Mouse (Mus musculus) heart, embryonic 13.5 days (tissue): ENCODE measurements around the gene Kif5c. TPM values are rescaled to one million over a fixed set of nuclear protein-coding genes. Genes with fewer than 3 reads are reported as not detected.

Experiments
- ATAC-seq: fragments of 200-750 bp; cut with Nextera tagmentation; 2 replicates; pipeline ENCODE4 v1.8.0; 2017; ENCODE audit warnings: moderate TSS enrichment; ENCODE audit not compliant: insufficient number of reproducible peaks, low FRiP score, low TSS enrichment; ENCODE audit errors: extremely low read depth
- H3K27ac ChIP-seq: fragments of 300-500 bp; sonication (generic); replicated peaks from 2 replicates; pipeline ENCODE4 v1.5.1; 2015; ENCODE audit warnings: moderate library complexity, mild to moderate bottlenecking, inconsistent platforms
- H3K27me3 ChIP-seq: fragments of 300-500 bp; sonication (generic); replicated peaks from 2 replicates; pipeline ENCODE4 v1.6.1; 2015; ENCODE audit warnings: mild to moderate bottlenecking, inconsistent platforms
- H3K36me3 ChIP-seq: fragments of 300-500 bp; sonication (generic); 2 replicates; pipeline ENCODE4 v1.6.1; 2015; ENCODE audit warnings: mild to moderate bottlenecking, inconsistent platforms
- H3K4me1 ChIP-seq: fragments of 300-500 bp; sonication (generic); 2 replicates; pipeline ENCODE4 v1.6.1; 2015; ENCODE audit warnings: inconsistent platforms
- H3K4me2 ChIP-seq: fragments of 300-500 bp; sonication (generic); 2 replicates; pipeline ENCODE4 v1.6.1; 2015; ENCODE audit warnings: inconsistent platforms, mild to moderate bottlenecking, moderate library complexity
- H3K4me3 ChIP-seq: fragments of 300-500 bp; sonication (generic); 2 replicates; pipeline ENCODE4 v1.5.1; 2015; ENCODE audit warnings: moderate library complexity, mild to moderate bottlenecking, inconsistent platforms
- H3K9ac ChIP-seq: fragments of 300-500 bp; sonication (generic); 2 replicates; pipeline ENCODE4 v1.6.1; 2015; ENCODE audit warnings: inconsistent platforms, mild to moderate bottlenecking, moderate library complexity
- H3K9me3 ChIP-seq: fragments of 300-500 bp; sonication (generic); 2 replicates; pipeline ENCODE4 v1.6.1; 2016; ENCODE audit warnings: inconsistent platforms
- WGBS: fragments of 180-500 bp; shearing (Covaris S2); methylation state at CpG from one replicate; pipeline ENCODE4 v1.1.7; 2015; ENCODE audit warnings: mixed read lengths; 5-methylcytosine and 5-hydroxymethylcytosine counted together
- polyA plus RNA-seq: library from polyadenylated mRNA; unstranded; fragments of >200 nt; fragmentation: Nextera tagmentation; extraction: Ambion mirVana; gene quantifications from 2 replicates; pipeline ENCODE4 v1.2.1, GENCODE M21; 2015

The Kif5c gene
- polyA plus RNA-seq, 1 experiment from 2014 or later, result 1.0 TPM

DNA sequence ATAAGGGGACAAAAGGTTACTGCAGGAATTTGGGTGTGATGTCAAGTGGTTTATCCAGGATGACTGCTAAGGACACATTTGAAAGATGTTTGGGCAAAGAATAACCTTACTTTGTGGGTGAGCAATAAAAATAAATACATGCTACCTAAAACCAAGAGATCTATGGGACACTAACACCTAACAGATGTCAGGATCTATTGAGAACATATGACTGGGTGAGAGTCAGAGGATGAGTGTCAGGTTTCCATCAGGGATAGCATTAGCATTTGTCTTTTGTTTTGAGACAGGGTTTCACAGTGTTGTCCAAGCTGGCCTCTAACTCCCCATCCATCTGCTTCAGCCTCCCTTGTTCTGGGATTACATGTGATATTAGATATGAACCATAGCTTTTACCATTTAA, 26.2 kb upstream of the Kif5c start:
- no peaks in the 10 kb centered on the region for H3K36me3 ChIP-seq
- ATAC-seq, result no peak
- no peaks in the 10 kb centered on the region for H3K9me3 ChIP-seq
- no peaks in the 10 kb centered on the region for H3K27me3 ChIP-seq
- no peak overlapping the region for H3K27ac ChIP-seq
- no peak overlapping the region for H3K9ac ChIP-seq
- H3K4me3 ChIP-seq, result no peak overlapping the region
- no peak overlapping the region for H3K4me2 ChIP-seq
- no peaks in the 10 kb centered on the region for H3K4me1 ChIP-seq

- no peaks in the 10 kb centered on the region for H3K4me1 ChIP-seq
Observed at GRCm38 (mm10) chr2:49594886-49595285, 24.2 kb upstream of the Kif5c start.

DNA sequence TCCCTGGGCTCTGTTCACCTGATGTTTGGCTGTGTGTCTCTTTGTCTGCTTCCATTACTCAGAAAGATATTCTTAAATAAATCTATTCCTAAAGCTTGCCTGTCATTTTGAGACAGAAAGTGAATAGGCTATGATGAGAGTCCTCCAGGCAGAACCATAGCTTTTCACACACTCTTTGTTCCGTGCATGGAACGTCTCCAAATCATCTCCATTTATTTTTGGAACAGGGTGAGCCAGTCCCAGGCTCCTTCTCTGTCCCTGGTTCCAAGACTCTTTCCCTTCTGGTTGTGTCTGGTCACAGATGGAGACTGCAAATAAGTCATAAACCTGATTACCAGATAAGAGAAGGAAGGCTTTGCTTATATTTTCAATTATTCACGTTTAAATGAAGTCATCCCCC, 22.8 kb upstream of the Kif5c start:
- no peak for ATAC-seq
- Histone ChIP-seq H3K27ac (no peak overlapping the region), H3K4me3 (no peak overlapping the region), H3K4me1 (no peaks in the 10 kb centered on the region), H3K9me3 (no peaks in the 10 kb centered on the region), H3K4me2 (no peak overlapping the region), H3K9ac (no peak overlapping the region), H3K27me3 (no peaks in the 10 kb centered on the region), H3K36me3 (no peaks in the 10 kb centered on the region)
- WGBS, result 55% methylated on average over 3 of the region's 3 CpGs

More at GRCm38 (mm10) chr2:49594886-49595285, 24.2 kb upstream of the Kif5c start:
- WGBS, result 64% methylated on average over 7 of the region's 7 CpGs
- Histone ChIP-seq H3K36me3 (no peaks in the 10 kb centered on the region), H3K27ac (no peak overlapping the region), H3K27me3 (no peaks in the 10 kb centered on the region), H3K9me3 (no peaks in the 10 kb centered on the region), H3K9ac (no peak overlapping the region), H3K4me3 (no peak overlapping the region), H3K4me2 (no peak overlapping the region)
- no peak for ATAC-seq

- no peak for ATAC-seq
- H3K36me3 ChIP-seq, result no peaks in the 10 kb centered on the region
- no peak overlapping the region for H3K4me2 ChIP-seq
- no peaks in the 10 kb centered on the region for H3K27me3 ChIP-seq
- H3K4me3 ChIP-seq, result no peak overlapping the region
- no peaks in the 10 kb centered on the region for H3K9me3 ChIP-seq
- 63% methylated on average over 7 of the region's 7 CpGs for WGBS
- no peaks in the 10 kb centered on the region for H3K4me1 ChIP-seq
- no peak overlapping the region for H3K27ac ChIP-seq
- no peak overlapping the region for H3K9ac ChIP-seq
Observed at GRCm38 (mm10) chr2:49600021-49600681, 18.9 kb upstream of the Kif5c start.

- H3K4me1 ChIP-seq, result no peaks in the 10 kb centered on the region
- 82% methylated on average over 4 of the region's 4 CpGs for WGBS
Observed at GRCm38 (mm10) chr2:49602791-49603349, 16.2 kb upstream of the Kif5c start.

DNA sequence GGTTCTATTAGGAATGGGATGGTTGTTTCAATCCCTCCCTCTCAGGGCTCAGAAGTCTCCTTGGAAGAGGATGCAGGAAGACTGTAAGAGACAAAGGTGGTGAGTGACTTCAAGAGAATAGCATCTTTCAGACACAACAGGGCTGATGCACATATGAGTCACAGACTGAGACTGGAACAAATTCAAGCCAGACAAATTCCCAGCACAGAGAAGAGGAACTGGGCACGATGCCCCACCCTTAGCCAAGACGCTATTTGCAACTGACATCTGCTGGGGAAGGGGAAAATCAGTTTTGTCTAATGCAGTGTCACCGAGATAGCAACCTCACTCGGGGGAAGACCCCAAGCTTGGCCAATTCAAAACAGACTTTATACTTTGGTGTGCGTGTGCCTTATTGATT, 9.5 kb upstream of the Kif5c start:
- Histone ChIP-seq H3K4me1 (no peaks in the 10 kb centered on the region), H3K4me2 (no peak overlapping the region), H3K27me3 (no peaks in the 10 kb centered on the region), H3K36me3 (no peaks in the 10 kb centered on the region), H3K27ac (no peak overlapping the region), H3K9me3 (no peaks in the 10 kb centered on the region), H3K4me3 (no peak overlapping the region), H3K9ac (no peak overlapping the region)
- 69% methylated on average over 5 of the region's 5 CpGs for WGBS
- no peak for ATAC-seq

More at GRCm38 (mm10) chr2:49602791-49603349, 16.2 kb upstream of the Kif5c start:
- H3K27me3 ChIP-seq, result no peaks in the 10 kb centered on the region
- no peaks in the 10 kb centered on the region for H3K36me3 ChIP-seq
- no peaks in the 10 kb centered on the region for H3K9me3 ChIP-seq
- no peak overlapping the region for H3K4me2 ChIP-seq
- ATAC-seq, result no peak
- H3K4me3 ChIP-seq, result no peak overlapping the region
- no peak overlapping the region for H3K27ac ChIP-seq
- H3K9ac ChIP-seq, result no peak overlapping the region

- no peak overlapping the region for H3K27ac ChIP-seq
- no peak overlapping the region for H3K9ac ChIP-seq
- H3K4me2 ChIP-seq, result no peak overlapping the region
- H3K4me3 ChIP-seq, result no peak overlapping the region
- H3K4me1 ChIP-seq, result peaks cover 19% of the 10 kb centered on the region
- no peaks in the 10 kb centered on the region for H3K9me3 ChIP-seq
- H3K27me3 ChIP-seq, result peaks cover 31% of the 10 kb centered on the region
- H3K36me3 ChIP-seq, result no peaks in the 10 kb centered on the region
- ATAC-seq, result no peak
- 62% methylated on average over 3 of the region's 3 CpGs for WGBS
Observed at GRCm38 (mm10) chr2:49616765-49617164, 2.3 kb upstream of the Kif5c start.

GRCm38 (mm10) chr2:49619719-49620522, 823 bp downstream of the Kif5c start:
- no peak overlapping the region for H3K27ac ChIP-seq
- WGBS, result 1% methylated on average over 33 of the region's 33 CpGs
- no peak for ATAC-seq
- peaks cover 31% of the 10 kb centered on the region for H3K27me3 ChIP-seq
- peak overlapping the region; percentile 99 for H3K4me2 ChIP-seq
- no peaks in the 10 kb centered on the region for H3K9me3 ChIP-seq
- peaks cover 19% of the 10 kb centered on the region for H3K4me1 ChIP-seq
- H3K9ac ChIP-seq, result peak overlapping the region; percentile 60
- H3K4me3 ChIP-seq, result peak overlapping the region; percentile 75
- H3K36me3 ChIP-seq, result no peaks in the 10 kb centered on the region

DNA sequence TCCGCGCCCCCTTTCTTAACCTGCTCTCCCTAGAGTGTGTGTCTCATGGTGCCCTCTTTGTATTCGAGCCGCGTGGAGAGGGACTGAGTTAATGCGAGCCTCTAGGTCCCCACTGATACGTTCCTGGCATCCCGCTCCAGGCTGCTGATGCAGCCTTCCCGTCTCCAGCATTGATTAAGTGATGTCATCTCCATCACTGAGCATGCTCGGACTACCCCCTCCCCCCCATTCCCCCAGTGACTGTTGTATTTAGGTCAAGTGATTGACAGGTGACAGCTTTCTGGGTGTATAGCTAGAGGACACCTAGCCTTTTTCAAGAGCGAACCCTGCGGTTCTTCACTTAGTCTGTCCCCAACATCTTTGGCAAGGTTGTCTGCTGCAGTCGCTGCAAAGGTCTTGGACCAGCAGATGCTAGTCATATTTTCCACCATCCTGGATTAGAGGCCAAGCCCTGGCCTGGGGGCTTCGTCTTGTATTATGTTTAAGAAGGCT, 1.6 kb downstream of the Kif5c start:
- ATAC-seq, result no peak
- H3K4me2 ChIP-seq, result peak overlapping the region; percentile 99

DNA sequence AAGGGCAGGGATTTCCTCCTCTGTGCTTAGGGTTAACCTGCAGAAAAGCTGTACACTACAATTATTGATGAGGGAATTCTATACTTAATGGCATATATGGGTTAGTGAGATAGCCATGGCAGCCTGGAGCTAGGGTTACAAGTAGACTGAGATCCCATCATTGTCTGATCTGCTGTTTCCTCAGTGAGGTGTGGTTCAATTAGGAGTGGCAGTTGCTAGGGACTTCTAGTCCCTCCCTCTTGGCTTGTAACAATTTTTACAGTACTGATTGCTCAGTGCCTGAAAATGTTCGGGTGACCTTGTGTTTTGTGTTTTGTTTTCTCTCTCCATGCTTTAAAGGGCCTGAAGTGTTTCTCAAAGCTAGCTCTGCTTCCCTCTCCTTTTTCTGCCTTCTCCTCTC, 2.1 kb downstream of the Kif5c start:
- 0 out of 2 replicates have a peak overlapping the region, but pooled peaks have one; percentile 99 for H3K4me2 ChIP-seq
- no peaks in the 10 kb centered on the region for H3K9me3 ChIP-seq
- no peak overlapping the region for H3K27ac ChIP-seq
- H3K4me1 ChIP-seq, result peaks cover 19% of the 10 kb centered on the region
- no peak overlapping the region for H3K4me3 ChIP-seq
- no peak for ATAC-seq
- 39% methylated on average over 1 of the region's 1 CpGs for whole genome bisulfite sequencing
- peaks cover 31% of the 10 kb centered on the region for H3K27me3 ChIP-seq
- no peaks in the 10 kb centered on the region for H3K36me3 ChIP-seq
- no peak overlapping the region for H3K9ac ChIP-seq

More for the DNA sequence above, 1.6 kb downstream of the Kif5c start:
- Histone ChIP-seq H3K9me3 (no peaks in the 10 kb centered on the region), H3K4me3 (peak overlapping the region; percentile 75), H3K9ac (no peak overlapping the region), H3K27me3 (peaks cover 31% of the 10 kb centered on the region), H3K36me3 (no peaks in the 10 kb centered on the region), H3K27ac (no peak overlapping the region), H3K4me1 (peaks cover 19% of the 10 kb centered on the region)
- 17% methylated on average over 14 of the region's 14 CpGs for WGBS

DNA sequence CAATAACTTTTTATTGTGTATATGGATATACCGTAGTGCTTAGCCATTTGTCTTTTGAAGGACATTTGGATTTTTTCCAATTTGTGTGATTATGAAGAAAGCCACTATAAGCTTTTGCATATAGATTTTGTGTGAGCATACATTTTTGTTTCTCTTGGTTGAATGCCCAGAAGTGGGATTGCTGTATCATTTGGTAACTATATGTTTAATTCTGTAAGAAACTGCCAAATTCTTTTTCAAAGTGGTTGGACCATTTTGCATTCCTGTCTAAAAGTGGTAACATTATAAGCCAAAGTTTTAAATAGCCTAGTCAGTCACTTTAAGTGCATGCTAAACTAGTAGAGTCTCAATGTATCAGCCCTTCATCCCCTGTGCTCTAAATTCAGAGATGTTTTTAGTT, 6.5 kb downstream of the Kif5c start:
- ATAC-seq, result no peak
- Histone ChIP-seq H3K9ac (no peak overlapping the region), H3K4me1 (peaks cover 2% of the 10 kb centered on the region; the same call in 1 of the 2 replicates), H3K4me2 (no peak overlapping the region), H3K27me3 (peaks cover 9% of the 10 kb centered on the region), H3K36me3 (no peaks in the 10 kb centered on the region), H3K9me3 (no peaks in the 10 kb centered on the region), H3K4me3 (no peak overlapping the region), H3K27ac (no peak overlapping the region)
- WGBS, result 70% methylated on average over 1 of the region's 1 CpGs
